Mouse (Mus musculus): Measurements from ENCODE around the gene Mthfsd. TPM values are rescaled to one million over a fixed set of nuclear protein-coding genes. Genes with fewer than 3 reads are reported as not detected.

Mthfsd gene
- polyA plus RNA-seq, 1 experiment from 2014 or later: 62.9 TPM

- ATAC-seq (replicated peaks; ENCODE audit: low FRiP score, low TSS enrichment, low read depth): no peak
- peaks cover 76% of the 10 kb centered on the region for H3K27me3 ChIP-seq (replicated peaks; ENCODE audit: control insufficient read depth, insufficient read depth, low read length)
- 2% methylated on average over 57 of the region's 57 CpGs for WGBS
Observed at GRCm38 (mm10) chr8:121082218-121083092, 25.7 kb downstream of the Mthfsd start.

GRCm38 (mm10) chr8:121081398-121081797 lies 26.8 kb downstream of the Mthfsd start:
- peak overlapping the region; percentile 97 for H3K9ac ChIP-seq (ENCODE audit: low read length)
- peaks cover 9% of the 10 kb centered on the region for H3K4me1 ChIP-seq (replicated peaks; ENCODE audit: control insufficient read depth, insufficient read depth, low read length)
- H3K36me3 ChIP-seq (ENCODE audit: control insufficient read depth, insufficient read depth, low read length): peaks cover 5% of the 10 kb centered on the region; the same call in 1 of the 2 replicates
- DNase-seq (ENCODE audit: low spot score) (peak; percentile 69), ATAC-seq (replicated peaks; ENCODE audit: low FRiP score, low TSS enrichment, low read depth) (no peak)
- H3K27me3 ChIP-seq (replicated peaks; ENCODE audit: control insufficient read depth, insufficient read depth, low read length): peaks cover 79% of the 10 kb centered on the region
- H3K4me2 ChIP-seq (ENCODE audit: low read length): peak overlapping the region; percentile 79
- no peaks in the 10 kb centered on the region for H3K9me3 ChIP-seq (ENCODE audit: control insufficient read depth, low read length)
- 4% methylated on average over 7 of the region's 7 CpGs for WGBS
- peak overlapping the region; percentile 80 for H3K4me3 ChIP-seq (ENCODE audit: low read depth, low read length)
- peak overlapping the region; percentile 98 for H3K27ac ChIP-seq (ENCODE audit: low read depth)

More at GRCm38 (mm10) chr8:121082218-121083092, 25.7 kb downstream of the Mthfsd start:
- H3K27ac ChIP-seq (ENCODE audit: low read depth): peak overlapping the region; percentile 98
- peak overlapping the region; percentile 80 for H3K4me3 ChIP-seq (ENCODE audit: low read depth, low read length)
- H3K4me2 ChIP-seq (ENCODE audit: low read length): peak overlapping the region; percentile 79
- peaks cover 7% of the 10 kb centered on the region for H3K4me1 ChIP-seq (replicated peaks; ENCODE audit: control insufficient read depth, insufficient read depth, low read length)
- peaks cover 15% of the 10 kb centered on the region for H3K36me3 ChIP-seq (ENCODE audit: control insufficient read depth, insufficient read depth, low read length)
- H3K9me3 ChIP-seq (ENCODE audit: control insufficient read depth, low read length): no peaks in the 10 kb centered on the region
- DNase-seq (ENCODE audit: low spot score): peak; percentile 77
- peak overlapping the region; percentile 97 for H3K9ac ChIP-seq (ENCODE audit: low read length)

GRCm38 (mm10) chr8:121080361-121081090 lies 27.7 kb downstream of the Mthfsd start:
- Histone ChIP-seq H3K4me2 (ENCODE audit: low read length) (peak overlapping the region; percentile 79), H3K4me1 (replicated peaks; ENCODE audit: control insufficient read depth, insufficient read depth, low read length) (peaks cover 9% of the 10 kb centered on the region), H3K9ac (ENCODE audit: low read length) (peak overlapping the region; percentile 97), H3K36me3 (ENCODE audit: control insufficient read depth, insufficient read depth, low read length) (no peaks in the 10 kb centered on the region), H3K4me3 (ENCODE audit: low read depth, low read length) (peak overlapping the region; percentile 80), H3K27me3 (replicated peaks; ENCODE audit: control insufficient read depth, insufficient read depth, low read length) (peaks cover 75% of the 10 kb centered on the region), H3K27ac (ENCODE audit: low read depth) (peak overlapping the region; percentile 98), H3K9me3 (ENCODE audit: control insufficient read depth, low read length) (no peaks in the 10 kb centered on the region)
- DNase-seq (ENCODE audit: low spot score): peak; percentile 76
- no peak for ATAC-seq (replicated peaks; ENCODE audit: low FRiP score, low TSS enrichment, low read depth)
- under 1% methylated on average over 49 of the region's 49 CpGs for WGBS

- Histone ChIP-seq H3K27me3 (replicated peaks; ENCODE audit: control insufficient read depth, insufficient read depth, low read length) (peaks cover 78% of the 10 kb centered on the region), H3K4me3 (ENCODE audit: low read depth, low read length) (peak overlapping the region; percentile 80), H3K4me1 (replicated peaks; ENCODE audit: control insufficient read depth, insufficient read depth, low read length) (peaks cover 9% of the 10 kb centered on the region), H3K27ac (ENCODE audit: low read depth) (peak overlapping the region; percentile 98), H3K9ac (ENCODE audit: low read length) (peak overlapping the region; percentile 97), H3K4me2 (ENCODE audit: low read length) (peak overlapping the region; percentile 79), H3K36me3 (ENCODE audit: control insufficient read depth, insufficient read depth, low read length) (no peaks in the 10 kb centered on the region), H3K9me3 (ENCODE audit: control insufficient read depth, low read length) (no peaks in the 10 kb centered on the region)
- DNase-seq (ENCODE audit: low spot score) (peak; percentile 72), ATAC-seq (replicated peaks; ENCODE audit: low FRiP score, low TSS enrichment, low read depth) (no peak)
- WGBS: 12% methylated on average over 12 of the region's 12 CpGs
Observed at GRCm38 (mm10) chr8:121079944-121080343, 28.2 kb downstream of the Mthfsd start.

GRCm38 (mm10) chr8:121079201-121079600 lies 29.0 kb downstream of the Mthfsd start:
- no peak for ATAC-seq (replicated peaks; ENCODE audit: low FRiP score, low TSS enrichment, low read depth)
- peak; percentile 63 for DNase-seq (ENCODE audit: low spot score)
- Histone ChIP-seq H3K4me1 (replicated peaks; ENCODE audit: control insufficient read depth, insufficient read depth, low read length) (peaks cover 9% of the 10 kb centered on the region), H3K27me3 (replicated peaks; ENCODE audit: control insufficient read depth, insufficient read depth, low read length) (peaks cover 76% of the 10 kb centered on the region), H3K9me3 (ENCODE audit: control insufficient read depth, low read length) (no peaks in the 10 kb centered on the region), H3K27ac (ENCODE audit: low read depth) (peak overlapping the region; percentile 98), H3K36me3 (ENCODE audit: control insufficient read depth, insufficient read depth, low read length) (no peaks in the 10 kb centered on the region), H3K4me3 (ENCODE audit: low read depth, low read length) (peak overlapping the region; percentile 80), H3K4me2 (ENCODE audit: low read length) (peak overlapping the region; percentile 79), H3K9ac (ENCODE audit: low read length) (peak overlapping the region; percentile 97)
- 10% methylated on average over 7 of the region's 7 CpGs for WGBS

- H3K4me3 ChIP-seq (ENCODE audit: low read depth, low read length): peak overlapping the region; percentile 80
Observed at GRCm38 (mm10) chr8:121078721-121079120, 29.5 kb downstream of the Mthfsd start.

GRCm38 (mm10) chr8:121076555-121076954 lies 31.6 kb downstream of the Mthfsd start:
- Histone ChIP-seq H3K27me3 (replicated peaks; ENCODE audit: control insufficient read depth, insufficient read depth, low read length) (peaks cover 77% of the 10 kb centered on the region), H3K4me2 (ENCODE audit: low read length) (peak overlapping the region; percentile 54), H3K4me1 (replicated peaks; ENCODE audit: control insufficient read depth, insufficient read depth, low read length) (peaks cover 22% of the 10 kb centered on the region), H3K4me3 (ENCODE audit: low read depth, low read length) (peak overlapping the region; percentile 32; the same call in 1 of the 2 replicates), H3K36me3 (ENCODE audit: control insufficient read depth, insufficient read depth, low read length) (no peaks in the 10 kb centered on the region), H3K9me3 (ENCODE audit: control insufficient read depth, low read length) (no peaks in the 10 kb centered on the region), H3K9ac (ENCODE audit: low read length) (peak overlapping the region; percentile 75), H3K27ac (ENCODE audit: low read depth) (peak overlapping the region; percentile 87; the same call in 1 of the 2 replicates)
- ATAC-seq (replicated peaks; ENCODE audit: low FRiP score, low TSS enrichment, low read depth) (no peak), DNase-seq (ENCODE audit: low spot score) (peak; percentile 56)
- 33% methylated on average over 7 of the region's 7 CpGs for WGBS

More at GRCm38 (mm10) chr8:121078721-121079120, 29.5 kb downstream of the Mthfsd start:
- 20% methylated on average over 14 of the region's 14 CpGs for WGBS
- Histone ChIP-seq H3K9me3 (ENCODE audit: control insufficient read depth, low read length) (no peaks in the 10 kb centered on the region), H3K4me2 (ENCODE audit: low read length) (peak overlapping the region; percentile 79), H3K27me3 (replicated peaks; ENCODE audit: control insufficient read depth, insufficient read depth, low read length) (peaks cover 76% of the 10 kb centered on the region), H3K4me1 (replicated peaks; ENCODE audit: control insufficient read depth, insufficient read depth, low read length) (peaks cover 10% of the 10 kb centered on the region), H3K36me3 (ENCODE audit: control insufficient read depth, insufficient read depth, low read length) (no peaks in the 10 kb centered on the region), H3K27ac (ENCODE audit: low read depth) (peak overlapping the region; percentile 98), H3K9ac (ENCODE audit: low read length) (peak overlapping the region; percentile 97)
- ATAC-seq (replicated peaks; ENCODE audit: low FRiP score, low TSS enrichment, low read depth) (no peak), DNase-seq (ENCODE audit: low spot score) (peak; percentile 66)

GRCm38 (mm10) chr8:121075936-121076335 lies 32.3 kb downstream of the Mthfsd start:
- peak overlapping the region; percentile 32 for H3K4me3 ChIP-seq (ENCODE audit: low read depth, low read length)
- H3K36me3 ChIP-seq (ENCODE audit: control insufficient read depth, insufficient read depth, low read length): no peaks in the 10 kb centered on the region
- 21% methylated on average over 13 of the region's 13 CpGs for WGBS
- DNase-seq (ENCODE audit: low spot score) (peak; percentile 67), ATAC-seq (replicated peaks; ENCODE audit: low FRiP score, low TSS enrichment, low read depth) (no peak)
- peak overlapping the region; percentile 54 for H3K4me2 ChIP-seq (ENCODE audit: low read length)
- peaks cover 71% of the 10 kb centered on the region for H3K27me3 ChIP-seq (replicated peaks; ENCODE audit: control insufficient read depth, insufficient read depth, low read length)
- H3K27ac ChIP-seq (ENCODE audit: low read depth): peak overlapping the region; percentile 87
- no peaks in the 10 kb centered on the region for H3K9me3 ChIP-seq (ENCODE audit: control insufficient read depth, low read length)
- peaks cover 27% of the 10 kb centered on the region for H3K4me1 ChIP-seq (replicated peaks; ENCODE audit: control insufficient read depth, insufficient read depth, low read length)
- H3K9ac ChIP-seq (ENCODE audit: low read length): peak overlapping the region; percentile 75

All from intestine, embryonic 14.5 days (tissue).